Mouse (Mus musculus): Measurements from ENCODE around the gene Phf12.

Gene Phf12

DNA sequence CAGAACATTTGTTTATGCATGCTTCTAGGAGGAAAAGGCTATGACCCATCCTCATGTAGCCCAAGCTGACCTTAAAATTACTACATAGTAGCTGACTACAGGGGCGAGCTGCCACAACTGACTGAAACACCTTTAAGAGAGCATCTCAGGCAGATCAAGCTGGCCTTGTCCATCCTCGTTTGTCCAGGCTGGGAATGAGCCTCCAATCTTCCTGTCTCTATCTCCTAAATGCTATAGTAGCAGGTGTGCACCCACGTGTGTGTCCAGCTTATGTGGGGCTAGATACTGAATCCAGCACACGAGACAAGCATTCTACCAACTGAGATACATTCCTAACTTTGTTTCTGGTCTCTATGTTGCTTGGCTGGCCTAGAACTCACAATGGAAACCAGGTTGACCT is 92.1 kb downstream of the Phf12 start:
- DNase-seq, result no peak
